Mouse (Mus musculus) MEL (cell line): ENCODE results near the gene A330070K13Rik. TPM values are rescaled to one million over a fixed set of nuclear protein-coding genes. Genes with fewer than 3 reads are reported as not detected.

Experiments
- DNase-seq: peaks from one replicate; pipeline ENCODE4 v3.0.0; 2011; ENCODE audit warnings: low read depth, low spot score
- H3K27ac ChIP-seq: 2 replicates; pipeline ENCODE4 v1.5.1; 2012; ENCODE audit warnings: low read depth, mild to moderate bottlenecking, control low read depth, low read length, moderate library complexity; ENCODE audit not compliant: control insufficient read depth
- H3K27me3 ChIP-seq, 2 experiments: fragments of 150-350 bp in 1 of 2; sonication (generic) in 1 of 2; 2 replicates each; pipeline ENCODE4 v1.6.1; 2012; ENCODE audit warnings: low read length in 2 of 2, mild to moderate bottlenecking in 2 of 2, improper control_type of control experiment in 1 of 2, moderate library complexity in 1 of 2; ENCODE audit not compliant: insufficient read depth in 2 of 2, control insufficient read depth in 1 of 2
- H3K36me3 ChIP-seq, 2 experiments: 2 replicates each; pipeline ENCODE4 v1.6.1; 2012 to 2014; ENCODE audit warnings: low read length in 2 of 2, improper control_type of control experiment in 1 of 2, inconsistent platforms in 1 of 2, mild to moderate bottlenecking in 1 of 2; ENCODE audit not compliant: insufficient read depth in 2 of 2, control insufficient read depth in 1 of 2
- H3K4me1 ChIP-seq, 2 experiments: fragments of 150-350 bp in 1 of 2; sonication (generic) in 1 of 2; 2 replicates each; pipeline ENCODE4 v1.6.1; 2012; ENCODE audit warnings: low read length in 2 of 2, improper control_type of control experiment in 1 of 2, mild to moderate bottlenecking in 1 of 2; ENCODE audit not compliant: insufficient read depth in 2 of 2, control insufficient read depth in 1 of 2
- H3K4me3 ChIP-seq, 2 experiments: fragments of 150-350 bp in 1 of 2; sonication (generic) in 1 of 2; 2 replicates each; pipeline ENCODE4 v1.5.1; 2012; ENCODE audit warnings: low read depth in 2 of 2, low read length in 2 of 2, mild to moderate bottlenecking in 2 of 2, moderate library complexity in 2 of 2, control low read depth in 1 of 2, improper control_type of control experiment in 1 of 2; ENCODE audit not compliant: control insufficient read depth in 1 of 2, insufficient read depth in 1 of 2
- H3K79me2 ChIP-seq: 2 replicates; pipeline ENCODE4 v1.6.1; 2012; ENCODE audit warnings: mild to moderate bottlenecking, low read length, moderate library complexity; ENCODE audit not compliant: control insufficient read depth, poor library complexity, insufficient read depth
- H3K9ac ChIP-seq: 2 replicates; pipeline ENCODE4 v1.6.1; 2012; ENCODE audit warnings: low read depth, mild to moderate bottlenecking, control low read depth, low read length, moderate library complexity; ENCODE audit not compliant: control insufficient read depth, poor library complexity, severe bottlenecking
- H3K9me3 ChIP-seq: fragments of 150-350 bp; sonication (generic); replicated peaks from 2 replicates; pipeline ENCODE4 v1.6.1; 2012; ENCODE audit warnings: mild to moderate bottlenecking, low read length, improper control_type of control experiment, moderate library complexity; ENCODE audit not compliant: insufficient read depth
- CHD1 ChIP-seq: IDR thresholded peaks from 2 replicates; pipeline ENCODE4 v1.6.1; 2012; ENCODE audit warnings: low read depth, mild to moderate bottlenecking, inconsistent platforms, low read length, improper control_type of control experiment
- E2F4 ChIP-seq: IDR thresholded peaks from 2 replicates; pipeline ENCODE4 v1.6.1; 2011; ENCODE audit warnings: low read depth, low read length, improper control_type of control experiment, borderline replicate concordance
- ELF1 ChIP-seq: IDR thresholded peaks from 2 replicates; pipeline ENCODE4 v1.6.1; 2014; ENCODE audit warnings: low read depth, mild to moderate bottlenecking, inconsistent platforms, low read length, improper control_type of control experiment, moderate library complexity
- GABPA ChIP-seq: IDR thresholded peaks from 2 replicates; pipeline ENCODE4 v1.6.1; 2012; ENCODE audit warnings: low read depth, mild to moderate bottlenecking, inconsistent platforms, low read length, improper control_type of control experiment, moderate library complexity
- GATA1 ChIP-seq: IDR thresholded peaks from 2 replicates; pipeline ENCODE4 v1.6.1; 2011; ENCODE audit warnings: low read depth, low read length, improper control_type of control experiment
- KAT2A ChIP-seq: conservative IDR thresholded peaks from 2 replicates; pipeline ENCODE4 v1.6.1; 2012; ENCODE audit warnings: low read depth, low read length, improper control_type of control experiment, inconsistent platforms
- MAX ChIP-seq: IDR thresholded peaks from 2 replicates; pipeline ENCODE4 v1.6.1; 2011; ENCODE audit warnings: low read length, improper control_type of control experiment
- MEF2A ChIP-seq: IDR thresholded peaks from 2 replicates; pipeline ENCODE4 v1.6.1; 2014; ENCODE audit warnings: low read depth, mild to moderate bottlenecking, inconsistent platforms, low read length, improper control_type of control experiment; ENCODE audit not compliant: poor library complexity, insufficient replicate concordance, severe bottlenecking; ENCODE audit errors: extremely low read depth
- MYB ChIP-seq: IDR thresholded peaks from 2 replicates; pipeline ENCODE4 v1.6.1; 2011; ENCODE audit warnings: mild to moderate bottlenecking, low read depth, low read length, improper control_type of control experiment
- MYC ChIP-seq: IDR thresholded peaks from 2 replicates; pipeline ENCODE4 v1.6.1; 2011; ENCODE audit warnings: low read depth, mild to moderate bottlenecking, low read length, improper control_type of control experiment, moderate library complexity
- POLR2A ChIP-seq, 2 experiments: IDR thresholded peaks; 2 replicates each; pipeline ENCODE4 v1.6.1; 2011 to 2012; ENCODE audit warnings: low read length in 2 of 2, mild to moderate bottlenecking in 2 of 2, control low read depth in 1 of 2, improper control_type of control experiment in 1 of 2, low read depth in 1 of 2, moderate library complexity in 1 of 2; ENCODE audit not compliant: control insufficient read depth in 1 of 2, insufficient read depth in 1 of 2, poor library complexity in 1 of 2
- POLR2AphosphoS5 ChIP-seq: IDR thresholded peaks from 2 replicates; pipeline ENCODE4 v1.6.1; 2012; ENCODE audit warnings: low read depth, borderline replicate concordance, mild to moderate bottlenecking, inconsistent platforms, low read length, moderate library complexity, mixed read lengths
- SMC3 ChIP-seq: IDR thresholded peaks from 2 replicates; pipeline ENCODE4 v1.6.1; 2011; ENCODE audit warnings: low read depth, low read length, improper control_type of control experiment
- TAL1 ChIP-seq: IDR thresholded peaks from 2 replicates; pipeline ENCODE4 v1.6.1; 2012; ENCODE audit warnings: mild to moderate bottlenecking, inconsistent platforms, low read length, moderate library complexity, mixed read lengths
- TBP ChIP-seq: IDR thresholded peaks from 2 replicates; pipeline ENCODE4 v1.8.0; 2011; ENCODE audit warnings: low read depth, low read length, improper control_type of control experiment
- TCF12 ChIP-seq: IDR thresholded peaks from 2 replicates; pipeline ENCODE4 v1.6.1; 2014; ENCODE audit warnings: low read depth, mild to moderate bottlenecking, inconsistent platforms, low read length, improper control_type of control experiment, moderate library complexity
- USF1 ChIP-seq: IDR thresholded peaks from 2 replicates; pipeline ENCODE4 v1.6.1; 2014; ENCODE audit warnings: low read depth, mild to moderate bottlenecking, inconsistent platforms, low read length, improper control_type of control experiment, moderate library complexity
- USF2 ChIP-seq, 2 experiments: IDR thresholded peaks; 2 replicates each; pipeline ENCODE4 v1.6.1; 2011 to 2012; ENCODE audit warnings: improper control_type of control experiment in 2 of 2, low read length in 2 of 2, borderline replicate concordance in 1 of 2, inconsistent platforms in 1 of 2, low read depth in 1 of 2, mild to moderate bottlenecking in 1 of 2; ENCODE audit not compliant: insufficient read depth in 1 of 2
- ZC3H11A ChIP-seq: IDR thresholded peaks from 2 replicates; pipeline ENCODE4 v1.6.1; 2012; ENCODE audit warnings: low read depth, mild to moderate bottlenecking, inconsistent platforms, low read length, improper control_type of control experiment
- ZNF384 ChIP-seq: IDR thresholded peaks from 2 replicates; pipeline ENCODE4 v1.6.1; 2012; ENCODE audit warnings: low read depth, mild to moderate bottlenecking, inconsistent platforms, low read length, improper control_type of control experiment
- polyA plus RNA-seq, 2 experiments: library from polyadenylated mRNA; stranded (reverse) in 1 of 2; unstranded in 1 of 2; fragments of >175 nt in 1 of 2; fragments of >200 nt in 1 of 2; gene quantifications; 2 replicates each; pipeline versions ENCODE4 v1.2.1 to v1.2.4; 2012; ENCODE audit warnings: low replicate concordance in 2 of 2, low read depth in 1 of 2; ENCODE audit not compliant: insufficient read length in 2 of 2, insufficient read depth in 1 of 2, missing spikeins in 1 of 2
- total RNA-seq: library from RNA; depleted of rRNA; stranded (reverse); fragments of 300-350 nt; gene quantifications from 2 replicates; pipeline ENCODE4 v1.2.3, GENCODE M21; 2012

The A330070K13Rik gene
- total and polyA plus RNA-seq, 3 experiments = not detected

DNA sequence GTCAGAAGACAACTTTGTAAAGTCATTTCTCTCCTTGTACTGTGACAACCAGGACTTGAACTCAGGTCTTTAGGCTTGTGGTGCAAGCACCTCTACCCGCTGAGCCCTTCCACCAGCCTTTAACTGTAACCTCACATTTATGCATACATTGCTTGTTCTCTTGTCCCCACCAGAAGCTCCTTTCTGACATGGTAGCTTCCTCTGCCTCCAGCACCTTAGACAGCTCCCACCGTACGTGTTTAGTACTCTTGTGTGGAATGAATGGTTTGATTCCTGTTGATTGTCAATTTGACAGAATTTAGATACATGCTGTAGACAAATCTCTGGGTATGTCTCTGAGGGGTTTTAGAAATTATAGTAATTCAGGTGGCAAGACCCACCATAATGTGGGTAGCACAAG is 20.7 kb downstream of the A330070K13Rik start:
- H3K36me3 ChIP-seq = no peaks in the 10 kb centered on the region
- H3K4me1 ChIP-seq = no peaks in the 10 kb centered on the region
- H3K9ac ChIP-seq = no peak overlapping the region
- H3K27me3 ChIP-seq = no peaks in the 10 kb centered on the region
- no peak overlapping the region for H3K27ac ChIP-seq
- no peak for TF ChIP-seq ZC3H11A
- no peak for TF ChIP-seq MYC
- no peak for TF ChIP-seq MAX
- TF ChIP-seq POLR2A (IDR thresholded peaks at IDR 0.05; ENCODE audit: control insufficient read depth in 1 of 2, insufficient read depth in 1 of 2, low read depth in 1 of 2, low read length in 2 of 2, poor library complexity in 1 of 2) = no peak
- no peak for TF ChIP-seq ZNF384
- no peak for TF ChIP-seq USF2 (IDR thresholded peaks at IDR 0.05; ENCODE audit: borderline replicate concordance in 1 of 2, insufficient read depth in 1 of 2, low read depth in 1 of 2, low read length in 2 of 2)
- no peak for TF ChIP-seq TAL1
- no peak for TF ChIP-seq KAT2A
- TF ChIP-seq MYB = no peak
- TF ChIP-seq SMC3 = no peak
- no peak for TF ChIP-seq USF1
- TF ChIP-seq GABPA = no peak
- no peak for TF ChIP-seq GATA1
- no peak for TF ChIP-seq E2F4
- TF ChIP-seq ELF1 = no peak
- TF ChIP-seq POLR2AphosphoS5 = no peak
- TF ChIP-seq TBP = no peak
- no peak for TF ChIP-seq CHD1
- no peaks in the 10 kb centered on the region for H3K9me3 ChIP-seq
- no peak overlapping the region for H3K4me3 ChIP-seq
- DNase-seq = peak; percentile 18
- H3K79me2 ChIP-seq = no peaks in the 10 kb centered on the region

DNA sequence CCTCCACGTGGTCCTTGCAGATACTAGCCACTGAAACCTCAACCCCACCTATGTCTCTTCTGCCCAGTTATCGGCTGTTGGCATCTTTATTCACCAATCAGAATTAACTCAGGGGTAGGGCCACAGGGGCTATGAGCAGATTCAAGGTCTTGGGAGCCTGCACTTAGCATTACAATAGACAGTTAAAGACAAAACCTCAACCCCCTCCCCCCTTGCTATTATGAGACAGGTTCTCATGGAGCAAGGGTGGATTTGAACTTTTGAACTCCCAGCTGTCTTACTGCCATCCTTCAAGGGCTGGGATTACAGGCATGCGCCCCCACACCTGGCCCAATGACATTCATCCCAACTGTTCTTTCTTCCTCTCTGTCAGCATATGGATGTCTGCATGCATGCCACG is 21.3 kb downstream of the A330070K13Rik start:
- Histone ChIP-seq H3K9me3 (no peaks in the 10 kb centered on the region), H3K27me3 (no peaks in the 10 kb centered on the region), H3K4me1 (no peaks in the 10 kb centered on the region), H3K4me3 (no peak overlapping the region), H3K36me3 (no peaks in the 10 kb centered on the region), H3K79me2 (no peaks in the 10 kb centered on the region), H3K9ac (no peak overlapping the region), H3K27ac (no peak overlapping the region)
- TF ChIP-seq MEF2A = no peak
- TF ChIP-seq POLR2AphosphoS5 = no peak
- TF ChIP-seq E2F4 = no peak
- TF ChIP-seq MYC = no peak
- TF ChIP-seq USF2 (IDR thresholded peaks at IDR 0.05; ENCODE audit: borderline replicate concordance in 1 of 2, insufficient read depth in 1 of 2, low read depth in 1 of 2, low read length in 2 of 2) = no peak
- TF ChIP-seq TAL1 = no peak
- no peak for TF ChIP-seq TCF12
- DNase-seq = no peak
